Mouse (Mus musculus): ENCODE results near the gene Lrrc27.

DNA sequence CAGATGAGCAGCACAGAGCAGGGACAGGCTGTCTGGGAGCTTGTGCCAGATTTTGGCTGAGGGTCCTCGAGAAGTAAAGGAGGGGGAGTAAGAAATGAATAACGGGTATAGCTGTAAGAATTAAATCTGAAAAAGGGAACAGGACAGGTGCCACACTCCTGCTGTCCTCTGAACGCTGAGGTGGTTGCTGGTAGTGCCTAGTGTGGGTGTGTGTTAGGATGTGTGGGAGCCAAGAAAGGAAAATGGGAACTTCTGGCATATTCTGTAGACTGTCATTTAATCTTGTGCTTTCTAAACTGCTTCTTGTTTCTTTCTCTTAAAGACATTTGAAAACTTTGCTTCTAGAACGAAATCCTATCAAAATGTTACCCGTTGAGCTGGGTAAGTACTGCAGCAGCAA, 8.3 kb downstream of the Lrrc27 start:
- no peak for TF ChIP-seq RCOR1 (IDR thresholded peaks at IDR 0.05; ENCODE audit: low read depth, low read length)
- TF ChIP-seq USF1 (IDR thresholded peaks at IDR 0.05; ENCODE audit: low read depth, low read length), result no peak
- no peak for TF ChIP-seq E2F4 (IDR thresholded peaks at IDR 0.05; ENCODE audit: borderline replicate concordance, low read depth, low read length)
- TF ChIP-seq CTCF (IDR thresholded peaks at IDR 0.05 in 2 of 3, conservative IDR thresholded peaks at IDR 0.05 in 1 of 3; ENCODE audit: control insufficient read depth in 1 of 3, insufficient read depth in 1 of 3, low read depth in 2 of 3, low read length in 3 of 3, poor library complexity in 1 of 3, severe bottlenecking in 1 of 3), result no peak
- no peak for TF ChIP-seq POLR2A (IDR thresholded peaks at IDR 0.05; ENCODE audit: control insufficient read depth in 1 of 2, insufficient read depth in 1 of 2, low read depth in 1 of 2, low read length in 2 of 2, poor library complexity in 1 of 2)
- TF ChIP-seq POLR2AphosphoS5 (IDR thresholded peaks at IDR 0.05; ENCODE audit: borderline replicate concordance, low read depth, low read length), result no peak
- no peak for TF ChIP-seq SMC3 (IDR thresholded peaks at IDR 0.05; ENCODE audit: low read depth, low read length)
- no peak for TF ChIP-seq GABPA (IDR thresholded peaks at IDR 0.05; ENCODE audit: low read depth, low read length)
- TF ChIP-seq USF2 (IDR thresholded peaks at IDR 0.05; ENCODE audit: borderline replicate concordance in 1 of 2, insufficient read depth in 1 of 2, low read depth in 1 of 2, low read length in 2 of 2), result no peak
- TF ChIP-seq SIN3A (IDR thresholded peaks at IDR 0.05; ENCODE audit: low read length), result no peak

Data from MEL (cell line).